Mouse (Mus musculus) lung, postnatal 14 days (tissue): Measurements from ENCODE around the gene Hcrt.
A peak's percentile ranks its signal among the peaks of the same experiment; 100 is the strongest.

ENCODE experiments used
- DNase-seq: peaks from one replicate; pipeline ENCODE4 v3.0.0; 2021

The Hcrt gene

GRCm38 (mm10) chr11:100730477-100731205, 32.1 kb downstream of the Hcrt start:
- DNase-seq = no peak

GRCm38 (mm10) chr11:100729976-100730375, 32.8 kb downstream of the Hcrt start:
- DNase-seq = no peak

- DNase-seq = no peak
These were observed 34.1 kb downstream of the Hcrt start for GRCm38 (mm10) chr11:100728601-100729000.

- DNase-seq = no peak
These were observed 35.5 kb downstream of the Hcrt start for GRCm38 (mm10) chr11:100727201-100727600.

GRCm38 (mm10) chr11:100724919-100725512, 37.7 kb downstream of the Hcrt start:
- peak; percentile 49 for DNase-seq

- no peak for DNase-seq
These were observed 40.2 kb downstream of the Hcrt start for GRCm38 (mm10) chr11:100722493-100723028.

GRCm38 (mm10) chr11:100721776-100722492, 40.8 kb downstream of the Hcrt start:
- no peak for DNase-seq

GRCm38 (mm10) chr11:100721254-100721653, 41.5 kb downstream of the Hcrt start:
- DNase-seq = no peak

- DNase-seq = no peak
These were observed 42.4 kb downstream of the Hcrt start for GRCm38 (mm10) chr11:100720345-100720744.

- DNase-seq = no peak
These were observed 42.8 kb downstream of the Hcrt start for GRCm38 (mm10) chr11:100719893-100720292.

- no peak for DNase-seq
These were observed 43.4 kb downstream of the Hcrt start for GRCm38 (mm10) chr11:100719312-100719711.

- DNase-seq = no peak
These were observed 43.9 kb downstream of the Hcrt start for GRCm38 (mm10) chr11:100718866-100719265.

- DNase-seq = no peak
These were observed 44.3 kb downstream of the Hcrt start for GRCm38 (mm10) chr11:100718462-100718861.

GRCm38 (mm10) chr11:100716649-100717048, 46.1 kb downstream of the Hcrt start:
- DNase-seq = no peak

- DNase-seq = no peak
These were observed 47.8 kb downstream of the Hcrt start for GRCm38 (mm10) chr11:100714948-100715347.

GRCm38 (mm10) chr11:100714534-100714915, 48.2 kb downstream of the Hcrt start:
- peak; percentile 92 for DNase-seq

GRCm38 (mm10) chr11:100713735-100714533, 48.8 kb downstream of the Hcrt start, which contains the start of gene Hspb9:
TSS of gene Hspb9 (plus strand) at chr11:100713850.
- peak; percentile 79 for DNase-seq

GRCm38 (mm10) chr11:100713174-100713573, 49.6 kb downstream of the Hcrt start:
- DNase-seq = no peak

GRCm38 (mm10) chr11:100711783-100712615, 50.7 kb downstream of the Hcrt start, which contains the start of gene Kat2a:
TSS of gene Kat2a (minus strand) at chr11:100712465.
- DNase-seq = peak; percentile 84
